Mouse (Mus musculus) kidney, embryonic 16.5 days (tissue): ENCODE results near the gene Hmcn2. TPM values are rescaled to one million over a fixed set of nuclear protein-coding genes. Genes with fewer than 3 reads are reported as not detected.

Experiments
- ATAC-seq: fragments of 200-750 bp; cut with Nextera tagmentation; 2 replicates; pipeline ENCODE4 v1.8.0; 2017; ENCODE audit warnings: moderate TSS enrichment; ENCODE audit not compliant: low FRiP score, low TSS enrichment
- H3K27ac ChIP-seq: fragments of 300-500 bp; sonication (generic); 2 replicates; pipeline ENCODE4 v1.5.1; 2014; ENCODE audit warnings: low read length
- H3K27me3 ChIP-seq: fragments of 300-500 bp; sonication (generic); 2 replicates; pipeline ENCODE4 v1.6.1; 2014; ENCODE audit warnings: low read length, control low read depth, mixed read lengths; ENCODE audit not compliant: insufficient read depth
- H3K36me3 ChIP-seq: fragments of 300-500 bp; sonication (generic); 2 replicates; pipeline ENCODE4 v1.6.1; 2014; ENCODE audit warnings: low read length, control low read depth, mixed read lengths; ENCODE audit not compliant: insufficient read depth
- H3K4me1 ChIP-seq: fragments of 300-500 bp; sonication (generic); 2 replicates; pipeline ENCODE4 v1.6.1; 2014; ENCODE audit warnings: low read length, control low read depth, mixed read lengths; ENCODE audit not compliant: insufficient read depth
- H3K4me2 ChIP-seq: fragments of 300-500 bp; sonication (generic); replicated peaks from 2 replicates; pipeline ENCODE4 v1.6.1; 2014; ENCODE audit warnings: low read depth, low read length
- H3K4me3 ChIP-seq: fragments of 300-500 bp; sonication (generic); 2 replicates; pipeline ENCODE4 v1.5.1; 2014; ENCODE audit warnings: mild to moderate bottlenecking, low read length
- H3K9ac ChIP-seq: fragments of 300-500 bp; sonication (generic); replicated peaks from 2 replicates; pipeline ENCODE4 v1.6.1; 2014; ENCODE audit warnings: low read length
- H3K9me3 ChIP-seq: fragments of 300-500 bp; sonication (generic); 2 replicates; pipeline ENCODE4 v1.6.1; 2016; ENCODE audit warnings: low read length, control low read depth
- WGBS: fragments of 180-500 bp; shearing (Covaris S2); extraction: QIAGEN DNeasy Blood & Tissue Kit; methylation state at CpG from one replicate; pipeline ENCODE4 v1.1.7; 2014; 5-methylcytosine and 5-hydroxymethylcytosine counted together
- polyA plus RNA-seq: library from polyadenylated mRNA; unstranded; fragments of >200 nt; fragmentation: Nextera tagmentation; extraction: Ambion mirVana; gene quantifications from 2 replicates; pipeline ENCODE4 v1.2.1, GENCODE M21; 2015

Gene Hmcn2
- polyA plus RNA-seq, 1 experiment from 2014 or later = 0.34 TPM

DNA sequence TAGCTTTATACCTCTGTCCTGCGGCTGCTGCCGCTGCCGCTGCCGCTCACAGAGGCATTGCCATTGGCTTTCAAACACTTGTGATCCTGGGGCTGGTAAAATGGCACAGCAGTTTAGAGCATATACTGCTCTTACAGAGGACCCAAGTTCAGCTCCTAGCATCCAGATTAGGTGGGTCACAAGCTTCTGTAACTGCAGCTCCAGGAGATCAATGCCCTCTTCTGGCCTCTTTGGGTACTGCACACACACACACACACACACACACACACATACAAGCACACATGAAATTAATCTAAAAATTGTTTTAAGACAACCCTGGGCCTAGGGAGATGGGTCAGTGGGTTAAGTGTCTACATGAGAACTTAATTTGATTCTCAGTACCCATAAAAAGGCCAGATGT, 58.0 kb downstream of the Hmcn2 start:
- Histone ChIP-seq H3K27ac (no peak overlapping the region), H3K4me3 (no peak overlapping the region), H3K27me3 (no peaks in the 10 kb centered on the region), H3K4me1 (0 out of 2 replicates have a peak, but pooled peaks cover 6% of the 10 kb centered on the region), H3K36me3 (no peaks in the 10 kb centered on the region), H3K9me3 (peaks cover 8% of the 10 kb centered on the region), H3K4me2 (no peak overlapping the region), H3K9ac (no peak overlapping the region)
- ATAC-seq = no peak
- 98% methylated on average over 4 of the region's 4 CpGs for WGBS

DNA sequence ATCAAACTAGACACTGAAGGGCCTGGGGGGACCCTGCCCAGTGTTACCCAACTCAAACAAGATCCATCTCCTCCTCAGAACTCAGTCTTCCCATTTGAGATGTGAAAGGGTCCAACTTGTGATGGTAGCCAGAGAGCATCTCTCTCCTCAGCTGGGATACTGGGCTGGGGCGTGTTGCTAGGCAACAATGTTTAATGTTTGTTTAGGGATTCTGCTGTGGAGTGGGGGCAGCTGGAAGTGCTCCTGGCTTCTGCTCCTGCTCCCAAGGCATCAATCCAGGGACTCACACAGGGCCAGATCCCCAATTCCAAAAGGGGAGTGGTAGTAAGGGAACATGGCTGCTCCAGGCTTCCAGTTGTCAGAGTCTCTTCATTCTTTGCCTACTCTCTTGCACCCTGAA, 60.2 kb downstream of the Hmcn2 start:
- WGBS = 58% methylated on average over 1 of the region's 1 CpGs
- Histone ChIP-seq H3K36me3 (no peaks in the 10 kb centered on the region), H3K9ac (no peak overlapping the region), H3K4me2 (no peak overlapping the region), H3K4me3 (no peak overlapping the region), H3K27me3 (no peaks in the 10 kb centered on the region), H3K4me1 (0 out of 2 replicates have a peak, but pooled peaks cover 6% of the 10 kb centered on the region), H3K27ac (no peak overlapping the region), H3K9me3 (peaks cover 8% of the 10 kb centered on the region)
- ATAC-seq = no peak

DNA sequence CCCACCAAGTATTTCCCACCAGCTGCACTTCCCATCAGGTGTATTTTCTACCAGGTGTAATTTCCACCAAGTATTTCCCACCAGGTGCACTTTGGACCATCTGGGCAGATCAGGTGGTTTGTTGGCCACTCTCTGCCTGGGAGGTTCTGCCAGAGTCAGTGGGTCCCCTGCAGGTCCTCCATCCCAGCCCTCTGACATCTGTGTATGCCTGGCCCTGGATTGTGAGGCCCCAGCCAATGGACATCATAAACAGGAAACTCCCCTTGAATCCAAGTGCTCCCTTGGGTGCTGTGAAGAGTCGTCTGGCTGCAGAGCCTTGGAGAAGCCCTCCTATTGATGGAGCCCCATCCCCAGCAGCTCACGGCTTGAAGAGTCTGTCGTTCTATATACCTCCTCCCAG, 61.8 kb downstream of the Hmcn2 start:
- Histone ChIP-seq H3K4me1 (0 out of 2 replicates have a peak, but pooled peaks cover 6% of the 10 kb centered on the region), H3K27ac (no peak overlapping the region), H3K36me3 (no peaks in the 10 kb centered on the region), H3K27me3 (no peaks in the 10 kb centered on the region), H3K4me2 (no peak overlapping the region), H3K9ac (no peak overlapping the region), H3K9me3 (peaks cover 8% of the 10 kb centered on the region), H3K4me3 (no peak overlapping the region)
- no peak for ATAC-seq
- WGBS = 39% methylated on average over 3 of the region's 3 CpGs

- no peak overlapping the region for H3K9ac ChIP-seq
Observed at GRCm38 (mm10) chr2:31377481-31377880, 63.3 kb downstream of the Hmcn2 start.

GRCm38 (mm10) chr2:31381292-31381846, 67.2 kb downstream of the Hmcn2 start:
- ATAC-seq = peak; percentile 33
- no peak overlapping the region for H3K4me2 ChIP-seq
- WGBS = 57% methylated on average over 4 of the region's 4 CpGs
- no peaks in the 10 kb centered on the region for H3K9me3 ChIP-seq
- H3K4me1 ChIP-seq = no peaks in the 10 kb centered on the region
- H3K4me3 ChIP-seq = no peak overlapping the region
- no peaks in the 10 kb centered on the region for H3K36me3 ChIP-seq
- no peak overlapping the region for H3K27ac ChIP-seq
- H3K9ac ChIP-seq = no peak overlapping the region
- no peaks in the 10 kb centered on the region for H3K27me3 ChIP-seq

More at GRCm38 (mm10) chr2:31377481-31377880, 63.3 kb downstream of the Hmcn2 start:
- Histone ChIP-seq H3K36me3 (no peaks in the 10 kb centered on the region), H3K9me3 (peaks cover 2% of the 10 kb centered on the region), H3K4me1 (no peaks in the 10 kb centered on the region), H3K4me3 (no peak overlapping the region), H3K27me3 (no peaks in the 10 kb centered on the region), H3K27ac (no peak overlapping the region), H3K4me2 (no peak overlapping the region)
- WGBS = 60% methylated on average over 2 of the region's 2 CpGs
- no peak for ATAC-seq

GRCm38 (mm10) chr2:31382952-31383351, 68.7 kb downstream of the Hmcn2 start:
- no peaks in the 10 kb centered on the region for H3K36me3 ChIP-seq
- H3K27me3 ChIP-seq = no peaks in the 10 kb centered on the region
- no peak overlapping the region for H3K9ac ChIP-seq
- no peak overlapping the region for H3K4me3 ChIP-seq
- H3K4me1 ChIP-seq = no peaks in the 10 kb centered on the region
- 32% methylated on average over 4 of the region's 4 CpGs for WGBS
- no peak for ATAC-seq
- H3K4me2 ChIP-seq = no peak overlapping the region
- no peaks in the 10 kb centered on the region for H3K9me3 ChIP-seq
- H3K27ac ChIP-seq = no peak overlapping the region

DNA sequence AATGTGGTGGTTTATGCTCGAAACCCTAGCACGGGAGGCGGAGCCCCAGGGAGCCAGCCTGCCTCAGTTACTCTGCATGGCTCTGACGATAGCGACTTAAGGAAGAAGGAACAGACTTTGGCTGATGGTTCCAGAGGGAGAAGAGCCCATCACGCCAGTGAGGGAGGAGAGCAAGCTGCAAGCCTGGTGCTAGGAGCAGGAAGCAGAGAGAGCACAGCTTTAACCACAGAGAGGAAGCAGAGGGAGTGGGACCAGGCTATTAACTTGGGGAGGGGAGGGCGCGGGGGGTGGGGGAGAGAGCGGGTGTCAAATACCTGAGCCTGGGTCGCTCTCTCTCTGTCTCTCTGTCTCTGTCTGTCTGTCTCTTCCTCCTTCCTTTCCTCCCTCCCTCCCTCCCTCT, 102.8 kb downstream of the Hmcn2 start:
- ATAC-seq = no peak
- Histone ChIP-seq H3K4me3 (no peak overlapping the region), H3K4me1 (no peaks in the 10 kb centered on the region), H3K27ac (no peak overlapping the region), H3K36me3 (no peaks in the 10 kb centered on the region), H3K27me3 (no peaks in the 10 kb centered on the region), H3K9ac (no peak overlapping the region), H3K9me3 (no peaks in the 10 kb centered on the region), H3K4me2 (no peak overlapping the region)
- 43% methylated on average over 10 of the region's 10 CpGs for WGBS

DNA sequence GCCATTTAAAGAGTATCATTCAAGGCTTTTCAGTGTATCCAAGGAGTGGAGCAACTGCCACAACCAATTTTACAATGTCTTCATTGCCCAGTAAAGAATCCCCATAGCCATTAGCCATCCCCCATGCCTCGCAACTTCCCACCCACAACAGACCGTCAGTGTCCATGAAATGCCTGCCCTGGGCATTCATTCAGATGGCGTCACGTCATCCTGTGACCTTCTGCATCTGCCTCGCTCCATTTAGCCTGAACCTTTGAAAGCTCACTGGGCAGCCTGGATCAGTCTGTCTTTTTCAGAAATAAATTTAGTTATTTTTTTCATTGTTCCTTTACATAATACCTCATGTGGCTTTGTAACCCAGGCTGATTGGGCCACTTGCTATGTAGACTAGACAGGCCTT, 103.8 kb downstream of the Hmcn2 start:
- Histone ChIP-seq H3K27me3 (no peaks in the 10 kb centered on the region), H3K9me3 (no peaks in the 10 kb centered on the region), H3K4me3 (no peak overlapping the region), H3K9ac (no peak overlapping the region), H3K4me1 (no peaks in the 10 kb centered on the region), H3K27ac (no peak overlapping the region), H3K36me3 (no peaks in the 10 kb centered on the region), H3K4me2 (no peak overlapping the region)
- WGBS = 69% methylated on average over 5 of the region's 5 CpGs
- ATAC-seq = no peak

DNA sequence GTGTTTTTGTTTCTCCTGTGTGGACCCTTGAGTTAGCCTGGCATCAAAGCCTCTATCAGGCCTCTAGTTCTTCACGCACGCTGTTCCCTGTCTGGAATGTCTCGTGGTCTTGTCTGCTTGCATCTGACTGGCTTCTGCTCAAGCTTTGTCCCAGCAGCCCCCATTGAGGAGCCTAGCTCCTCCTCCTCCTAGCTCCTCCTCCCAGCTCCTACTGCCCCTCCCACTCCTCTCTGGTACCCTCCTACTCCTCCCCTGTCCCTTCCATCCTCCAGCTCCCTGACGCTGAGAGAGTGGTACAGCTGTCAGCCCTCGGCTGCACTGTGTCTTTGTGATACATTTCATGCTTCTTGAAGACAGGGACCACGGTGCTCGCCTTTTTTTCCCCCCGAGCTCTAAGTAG, 104.4 kb downstream of the Hmcn2 start:
- no peaks in the 10 kb centered on the region for H3K9me3 ChIP-seq
- no peaks in the 10 kb centered on the region for H3K4me1 ChIP-seq
- no peak overlapping the region for H3K9ac ChIP-seq
- no peak overlapping the region for H3K4me3 ChIP-seq
- no peaks in the 10 kb centered on the region for H3K36me3 ChIP-seq
- H3K4me2 ChIP-seq = no peak overlapping the region
- H3K27me3 ChIP-seq = no peaks in the 10 kb centered on the region
- no peak for ATAC-seq
- WGBS = 28% methylated on average over 8 of the region's 8 CpGs
- H3K27ac ChIP-seq = no peak overlapping the region

DNA sequence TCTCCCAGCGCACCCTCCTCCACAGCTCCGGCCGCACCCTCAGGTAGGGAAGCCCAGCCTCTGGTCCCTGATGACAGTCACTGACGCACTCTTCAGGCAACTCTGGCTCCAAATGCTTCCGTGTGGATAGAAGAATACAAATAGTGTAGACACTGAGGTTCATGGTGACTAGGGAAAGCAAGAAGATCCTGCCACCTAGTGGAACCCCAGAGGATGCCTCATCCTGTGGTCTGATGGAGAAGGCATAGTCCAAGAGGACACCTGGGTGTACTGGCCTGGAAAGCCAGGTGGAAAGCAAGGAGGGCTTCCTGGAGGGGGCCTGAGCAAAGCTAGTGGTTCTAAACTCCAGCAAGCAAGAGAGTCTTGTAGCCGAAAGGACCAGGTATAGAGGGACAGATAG, 106.7 kb downstream of the Hmcn2 start:
- H3K9me3 ChIP-seq = no peaks in the 10 kb centered on the region
- H3K4me2 ChIP-seq = no peak overlapping the region
- H3K9ac ChIP-seq = no peak overlapping the region
- no peak for ATAC-seq
- no peaks in the 10 kb centered on the region for H3K4me1 ChIP-seq
- no peak overlapping the region for H3K4me3 ChIP-seq
- no peak overlapping the region for H3K27ac ChIP-seq
- no peaks in the 10 kb centered on the region for H3K27me3 ChIP-seq
- H3K36me3 ChIP-seq = no peaks in the 10 kb centered on the region
- 72% methylated on average over 6 of the region's 6 CpGs for WGBS
